Mouse (Mus musculus) lung, postnatal 25 days (tissue): Measurements from ENCODE around the gene Tdo2.
A peak's percentile ranks its signal among the peaks of the same experiment; 100 is the strongest.

ENCODE experiments used
- DNase-seq: peaks from one replicate; pipeline ENCODE4 v3.0.0; 2022; ENCODE audit warnings: low spot score

Gene Tdo2

GRCm38 (mm10) chr3:81976102-81976501 is at the start of gene Tdo2:
Gene Tdo2 (minus strand): TSS chr3:81976202.
- DNase-seq, result no peak

DNA sequence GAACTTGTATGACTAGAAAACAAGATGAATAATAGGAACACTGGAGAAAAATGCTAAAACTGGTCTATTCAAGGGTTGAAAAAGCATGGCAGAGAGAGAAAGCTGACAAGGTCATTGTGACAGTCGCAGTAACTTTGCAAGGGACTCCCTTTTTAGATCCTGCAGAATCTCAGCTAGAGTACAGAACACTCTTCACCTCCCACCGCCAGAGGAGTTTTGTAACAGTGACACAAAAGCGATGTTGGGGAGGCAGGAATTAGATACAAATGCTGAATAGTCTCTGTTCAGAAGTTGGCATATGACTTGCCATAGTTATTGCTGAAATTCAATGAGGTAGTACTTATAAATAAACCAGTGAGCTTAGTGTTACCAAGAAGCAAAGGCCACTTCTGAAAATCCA is 47.1 kb upstream of the Tdo2 start:
- DNase-seq, result no peak

- DNase-seq, result no peak
These were observed 46.5 kb upstream of the Tdo2 start for GRCm38 (mm10) chr3:82022421-82022920.

- no peak for DNase-seq
These were observed 38.2 kb upstream of the Tdo2 start for GRCm38 (mm10) chr3:82014148-82014703.

GRCm38 (mm10) chr3:82007002-82007401 is 31.0 kb upstream of the Tdo2 start:
- no peak for DNase-seq

- DNase-seq, result peak; percentile 55
These were observed 20.0 kb upstream of the Tdo2 start for GRCm38 (mm10) chr3:81995988-81996387.

DNA sequence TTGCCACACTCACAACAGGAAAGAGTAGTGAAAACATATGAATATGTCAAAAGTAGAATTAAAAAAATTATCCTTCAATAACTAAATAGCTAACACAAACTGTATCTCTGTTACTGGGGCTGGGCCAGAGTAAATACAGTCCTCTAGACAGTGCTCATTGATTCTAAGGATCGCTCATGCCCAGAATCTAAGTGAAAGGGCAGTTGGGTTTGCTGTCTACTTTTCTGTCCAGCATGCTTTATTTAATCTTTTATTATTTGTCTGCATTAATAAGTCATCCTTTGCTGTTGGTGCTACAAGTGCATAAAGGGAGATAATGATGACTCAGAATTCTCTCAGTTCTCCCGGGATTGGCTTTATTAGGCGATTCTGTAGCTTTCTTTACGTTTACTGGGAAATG is 19.4 kb upstream of the Tdo2 start:
- no peak for DNase-seq

GRCm38 (mm10) chr3:81990531-81990930 is 14.5 kb upstream of the Tdo2 start:
- DNase-seq, result no peak

DNA sequence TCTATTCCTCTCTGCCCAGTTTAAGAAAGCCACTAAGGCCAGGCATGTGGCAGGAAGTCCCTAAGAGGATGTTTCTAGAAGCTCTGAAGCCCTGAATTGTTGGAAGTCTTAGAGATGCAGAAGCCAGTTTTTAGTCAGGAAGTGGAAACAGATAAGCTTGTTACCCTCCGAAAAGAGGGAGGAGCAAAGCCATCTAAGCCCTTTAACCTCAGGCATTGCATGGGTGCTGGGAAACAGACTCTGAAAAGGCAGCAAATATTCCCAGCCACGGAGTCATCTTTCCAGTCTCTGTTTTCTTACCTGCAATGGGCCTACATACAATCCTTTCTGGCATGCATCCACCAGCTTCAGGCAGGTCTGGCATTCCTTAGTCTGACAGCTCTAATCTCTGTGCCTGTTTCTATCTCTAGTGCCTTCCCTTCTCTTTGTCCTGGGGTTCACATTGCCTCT is 13.7 kb upstream of the Tdo2 start:
- no peak for DNase-seq

- DNase-seq, result no peak
These were observed 11.6 kb upstream of the Tdo2 start for GRCm38 (mm10) chr3:81987628-81988027.

DNA sequence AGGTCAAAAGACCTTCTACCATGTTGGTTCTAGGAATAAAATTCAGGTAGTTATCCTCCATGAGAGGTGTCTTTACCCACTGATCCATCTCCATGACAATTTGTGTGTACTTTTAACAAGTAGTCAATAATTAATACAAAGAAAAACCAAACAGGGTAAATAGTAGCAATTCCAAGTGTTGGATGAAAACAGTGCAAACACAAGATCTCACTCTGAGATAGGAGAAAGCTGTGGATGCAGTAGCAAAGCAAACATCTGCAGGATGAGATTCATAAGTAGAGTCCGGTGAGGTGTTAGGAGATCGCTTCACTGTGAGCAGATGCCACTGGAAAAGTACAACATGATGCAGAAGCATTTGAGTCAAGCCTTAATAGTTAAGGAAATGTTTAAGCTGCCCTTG is 10.1 kb upstream of the Tdo2 start:
- no peak for DNase-seq

DNA sequence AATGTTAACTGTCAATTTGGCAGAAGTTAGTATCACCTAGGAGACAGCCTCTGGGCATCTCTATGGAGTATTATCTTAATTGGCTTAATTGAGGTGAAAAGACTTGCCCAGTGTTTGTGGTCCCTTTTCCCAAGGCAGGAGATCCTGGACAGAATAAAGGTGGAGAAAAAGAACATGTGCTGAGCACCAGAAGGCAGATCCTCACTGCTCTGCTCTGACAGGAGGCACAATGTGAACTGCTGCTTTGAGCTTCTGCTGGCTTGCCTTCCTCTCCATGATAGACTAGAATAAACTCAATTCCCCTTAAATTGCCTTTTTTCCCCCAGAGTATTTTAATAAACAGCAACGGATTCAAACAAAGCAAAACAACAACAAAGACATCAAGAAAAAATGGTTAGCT is 9.1 kb upstream of the Tdo2 start:
- DNase-seq, result no peak

DNA sequence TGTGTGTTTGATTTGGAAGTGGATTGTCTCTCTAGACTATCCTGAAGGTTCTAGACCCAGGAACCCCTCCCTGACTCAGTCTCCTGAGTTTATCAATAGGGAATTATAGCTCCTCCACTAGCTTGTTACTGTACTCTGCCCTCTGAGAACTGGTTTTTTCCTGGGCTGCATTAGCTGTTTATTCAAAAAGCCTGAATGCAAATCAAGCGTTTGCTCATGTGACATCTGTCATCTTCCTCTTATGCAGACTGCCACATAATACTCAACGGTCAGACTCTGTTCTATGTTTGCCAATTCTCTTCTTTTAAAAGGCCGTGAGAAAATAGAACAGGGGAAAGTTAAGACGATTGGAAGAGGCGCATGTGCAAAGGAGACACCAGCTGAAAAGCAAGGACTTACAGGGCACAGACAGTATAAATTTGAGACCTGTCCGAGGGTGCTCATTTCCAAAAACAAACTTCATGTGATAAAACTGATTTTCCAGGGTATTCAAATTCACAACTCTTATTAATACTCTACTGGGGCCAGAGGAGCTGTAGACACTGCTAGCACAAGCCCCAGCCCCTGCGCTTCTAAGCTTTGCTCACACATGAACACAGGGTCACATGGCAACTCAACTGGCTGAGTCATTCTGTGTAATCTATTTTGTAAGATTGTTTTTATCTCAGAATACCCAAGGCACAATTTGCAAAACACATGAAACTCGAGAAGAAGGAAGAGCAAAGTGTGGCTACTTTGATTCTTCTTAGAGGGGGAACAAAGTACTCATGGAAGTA is 7.3 kb upstream of the Tdo2 start:
- DNase-seq, result no peak

DNA sequence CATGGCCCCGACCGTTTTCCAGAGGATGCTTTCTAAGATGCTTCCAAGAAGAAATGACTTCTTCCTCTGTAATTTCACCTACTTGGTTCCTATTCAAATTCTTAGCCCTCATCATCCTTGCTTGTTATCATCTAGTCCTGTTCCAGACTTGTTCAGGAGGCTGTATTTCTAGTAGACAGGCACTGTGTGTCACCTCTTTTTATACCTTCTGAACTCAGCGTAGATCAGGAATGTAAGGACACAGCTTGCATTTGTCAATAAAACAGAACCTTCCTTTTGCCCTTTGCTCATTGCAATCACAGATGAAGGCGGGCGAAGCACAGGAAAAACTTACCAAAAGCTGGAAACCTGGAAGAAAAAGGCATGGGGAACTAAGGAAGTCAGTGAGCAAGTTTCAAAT is 6.0 kb upstream of the Tdo2 start, which contains the start of gene Asic5:
Gene Asic5 (plus strand): TSS at position 301 of the 400 bp plus-strand sequence.
- DNase-seq, result no peak

DNA sequence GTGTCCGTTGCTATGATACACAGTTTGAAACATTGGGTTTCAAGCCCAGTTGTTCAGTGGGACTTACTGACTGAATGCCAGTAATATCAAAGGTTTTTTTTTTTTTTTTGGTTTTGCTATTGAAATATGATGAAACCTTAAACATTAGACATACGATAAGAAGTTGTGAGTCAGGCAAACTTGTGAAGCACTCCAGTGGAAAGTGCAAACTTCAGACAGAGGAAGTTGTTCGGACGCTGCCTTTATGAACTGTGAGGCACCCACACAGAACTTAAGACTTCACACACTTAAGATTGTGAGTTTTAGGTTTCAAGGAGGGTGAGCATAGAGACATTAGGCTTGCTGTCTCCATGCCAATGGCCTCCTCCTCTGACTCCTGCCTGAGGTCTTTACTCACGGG is 5.6 kb upstream of the Tdo2 start:
- DNase-seq, result no peak

- no peak for DNase-seq
These were observed 395 bp downstream of the Tdo2 start for GRCm38 (mm10) chr3:81975607-81976006.

DNA sequence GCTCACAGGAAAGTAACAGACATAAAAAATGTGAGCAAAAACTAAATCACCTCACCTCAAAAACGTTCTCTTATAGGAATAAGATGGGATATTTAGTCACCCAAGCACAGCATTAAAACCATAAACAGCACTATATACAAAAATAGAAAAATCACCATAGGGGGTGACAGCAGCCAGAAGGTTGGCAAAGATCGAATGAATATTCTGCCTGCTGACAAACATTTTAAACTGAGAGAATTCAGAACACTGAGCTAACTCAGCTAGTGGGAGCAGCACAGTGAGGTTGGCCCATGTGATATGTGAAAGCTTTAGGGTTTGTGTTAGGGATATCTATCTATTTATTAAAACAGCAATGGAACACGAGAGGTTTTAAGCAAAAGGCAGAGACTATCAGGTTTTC is 11.4 kb downstream of the Tdo2 start:
- no peak for DNase-seq

GRCm38 (mm10) chr3:81963768-81964167 is 12.2 kb downstream of the Tdo2 start:
- DNase-seq, result no peak

- DNase-seq, result no peak
These were observed 14.7 kb downstream of the Tdo2 start for GRCm38 (mm10) chr3:81961336-81961735.

DNA sequence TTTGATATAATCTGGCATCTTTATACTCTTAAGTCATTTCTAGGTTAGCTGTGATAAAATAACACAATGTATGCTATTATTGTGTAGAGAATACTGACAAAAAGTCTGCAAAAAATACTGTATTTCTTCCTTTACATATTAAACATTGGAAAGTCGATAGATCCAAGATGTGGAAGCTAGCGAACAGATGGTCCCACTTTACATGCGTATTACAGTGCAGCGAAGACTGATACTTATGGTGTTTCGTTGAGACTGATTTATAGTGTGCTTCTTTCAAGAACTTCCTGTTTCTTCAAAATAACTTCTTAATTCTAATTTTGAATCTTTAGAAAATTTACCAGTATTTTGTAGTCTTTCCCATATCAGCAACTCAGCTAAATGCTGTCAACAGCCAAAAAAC is 18.5 kb downstream of the Tdo2 start:
- no peak for DNase-seq

GRCm38 (mm10) chr3:81951785-81952184 is 24.2 kb downstream of the Tdo2 start:
- no peak for DNase-seq

DNA sequence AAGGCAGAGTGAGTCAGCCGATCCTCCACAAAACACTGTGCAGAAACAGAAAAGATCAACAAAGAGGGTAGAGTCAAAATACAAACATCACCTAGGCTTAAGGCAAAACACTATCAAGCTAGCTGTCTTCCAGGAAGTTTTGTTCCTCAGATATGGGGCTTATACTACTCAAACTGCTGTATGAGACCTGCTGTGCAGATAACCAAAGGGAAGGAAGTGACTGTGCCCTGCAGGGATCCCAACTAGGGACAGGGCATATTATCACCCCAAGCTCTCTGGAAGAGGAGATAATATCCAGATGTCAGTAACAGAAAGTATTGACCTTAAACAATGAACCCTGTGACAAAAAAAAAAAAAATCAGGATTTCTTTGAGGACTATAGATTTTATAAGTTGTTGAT is 27.0 kb downstream of the Tdo2 start:
- DNase-seq, result no peak

DNA sequence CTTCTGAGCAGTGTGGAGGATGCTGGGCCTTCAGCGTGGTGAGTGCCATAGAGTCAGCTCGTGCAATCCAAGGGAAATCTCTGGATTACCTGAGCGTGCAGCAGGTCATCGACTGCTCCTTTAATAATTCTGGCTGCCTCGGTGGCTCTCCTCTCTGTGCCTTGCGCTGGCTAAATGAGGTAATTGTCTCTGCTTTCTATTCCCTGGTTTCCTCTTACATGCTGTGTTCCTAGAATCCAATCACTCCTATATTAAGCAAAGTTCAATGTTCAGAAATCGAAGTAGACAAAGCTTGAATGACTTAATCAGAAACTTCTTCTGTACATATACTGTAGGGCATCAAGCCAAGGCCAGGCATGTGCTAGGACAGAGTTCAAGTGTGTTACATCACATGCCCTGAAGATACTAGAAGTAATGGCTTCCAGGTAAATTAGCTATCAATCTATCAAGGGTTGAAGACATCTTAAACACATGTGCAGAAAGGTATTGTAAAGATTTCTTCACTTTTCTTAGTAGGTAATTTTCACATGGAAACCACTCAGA is 31.1 kb downstream of the Tdo2 start:
- no peak for DNase-seq
